Mouse (Mus musculus) ES-E14 (cell line): ENCODE data around the gene Pex10.

Experiments
- HCFC1 ChIP-seq: IDR thresholded peaks from 2 replicates; pipeline ENCODE4 v1.6.1; 2012; ENCODE audit warnings: low read length, inconsistent platforms, borderline replicate concordance; ENCODE audit not compliant: insufficient read depth
- ZNF384 ChIP-seq: IDR thresholded peaks from 2 replicates; pipeline ENCODE4 v1.6.1; 2012; ENCODE audit warnings: low read depth, low read length, inconsistent platforms

DNA sequence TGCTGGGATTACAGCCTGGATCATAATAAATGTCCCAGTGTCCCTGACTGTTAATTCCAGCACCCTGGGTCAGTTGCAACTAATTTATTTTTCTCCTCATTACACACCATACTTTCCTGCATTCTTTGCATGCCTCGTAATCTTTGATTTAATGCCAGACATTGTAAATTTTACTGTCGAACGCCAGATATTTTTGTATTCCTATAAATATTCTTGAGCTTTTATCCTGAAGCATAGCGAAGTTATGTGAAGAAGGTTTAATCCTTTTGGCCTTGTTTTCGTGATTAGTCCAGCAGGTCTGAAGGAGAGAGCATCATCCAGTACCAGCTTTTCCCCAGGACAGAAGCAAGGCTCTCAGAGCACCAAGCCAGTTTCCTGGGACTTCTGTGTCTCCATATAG lies 42.7 kb downstream of the Pex10 start:
- TF ChIP-seq ZNF384 (no peak), HCFC1 (no peak)
